Mouse (Mus musculus) forebrain, embryonic 13.5 days (tissue): ENCODE data around the gene Inafm1. TPM values are rescaled to one million over a fixed set of nuclear protein-coding genes. Genes with fewer than 3 reads are reported as not detected.
A peak's percentile ranks its signal among the peaks of the same experiment; 100 is the strongest.

Experiments used
- ATAC-seq: fragments of 200-750 bp; cut with Nextera tagmentation; 2 replicates; pipeline ENCODE4 v1.8.0; 2017
- H3K27ac ChIP-seq: fragments of 300-500 bp; sonication (generic); 2 replicates; pipeline ENCODE4 v1.5.1; 2015; ENCODE audit warnings: inconsistent platforms, mild to moderate bottlenecking, moderate library complexity
- H3K27me3 ChIP-seq: fragments of 300-500 bp; sonication (generic); 2 replicates; pipeline ENCODE4 v1.6.1; 2015; ENCODE audit warnings: mild to moderate bottlenecking, inconsistent platforms
- H3K36me3 ChIP-seq: fragments of 300-500 bp; sonication (generic); 2 replicates; pipeline ENCODE4 v1.6.1; 2015; ENCODE audit warnings: mild to moderate bottlenecking, inconsistent platforms; ENCODE audit not compliant: poor library complexity, severe bottlenecking
- H3K4me1 ChIP-seq: fragments of 300-500 bp; sonication (generic); 2 replicates; pipeline ENCODE4 v1.6.1; 2015; ENCODE audit warnings: inconsistent platforms
- H3K4me2 ChIP-seq: fragments of 300-500 bp; sonication (generic); 2 replicates; pipeline ENCODE4 v1.6.1; 2015; ENCODE audit warnings: inconsistent platforms, mild to moderate bottlenecking, moderate library complexity
- H3K4me3 ChIP-seq: fragments of 300-500 bp; sonication (generic); 2 replicates; pipeline ENCODE4 v1.5.1; 2015; ENCODE audit warnings: mild to moderate bottlenecking, inconsistent platforms
- H3K9ac ChIP-seq: fragments of 300-500 bp; sonication (generic); 2 replicates; pipeline ENCODE4 v1.6.1; 2015; ENCODE audit warnings: mild to moderate bottlenecking, inconsistent platforms
- H3K9me3 ChIP-seq: fragments of 300-500 bp; sonication (generic); replicated peaks from 2 replicates; pipeline ENCODE4 v1.6.1; 2016; ENCODE audit warnings: inconsistent platforms
- WGBS: fragments of 180-500 bp; shearing (Covaris S2); methylation state at CpG from one replicate; pipeline ENCODE4 v1.1.7; 2015; 5-methylcytosine and 5-hydroxymethylcytosine counted together
- polyA plus RNA-seq: library from polyadenylated mRNA; unstranded; fragments of >200 nt; fragmentation: Nextera tagmentation; extraction: Ambion mirVana; gene quantifications from 2 replicates; pipeline ENCODE4 v1.2.1, GENCODE M21; 2015

Gene Inafm1
- polyA plus RNA-seq, result 14.0 and 15.5 TPM in 2 replicates

GRCm38 (mm10) chr7:16273081-16273765, at the start of gene Inafm1:
TSS of gene Inafm1 (minus strand) at chr7:16273617.
- Histone ChIP-seq H3K4me3 (peak within 1 kb of the TSS; percentile 81), H3K9ac (peak within 1 kb of the TSS; percentile 87), H3K4me2 (peak within 1 kb of the TSS; percentile 91), H3K4me1 (peaks cover 23% of the 10 kb centered on the region), H3K9me3 (no peaks in the 10 kb centered on the region), H3K27ac (peak within 1 kb of the TSS; percentile 93), H3K36me3 (peaks cover 35% of the 10 kb centered on the region), H3K27me3 (peaks cover 2% of the 10 kb centered on the region; the same call in 1 of the 2 replicates)
- under 1% methylated on average over 36 of the region's 49 CpGs for WGBS
- ATAC-seq, result peak; percentile 84

GRCm38 (mm10) chr7:16320479-16320878, 47.1 kb upstream of the Inafm1 start:
- H3K4me1 ChIP-seq, result no peaks in the 10 kb centered on the region
- ATAC-seq, result no peak
- WGBS, result 92% methylated on average over 6 of the region's 6 CpGs

GRCm38 (mm10) chr7:16319216-16319615, 45.8 kb upstream of the Inafm1 start:
- Histone ChIP-seq H3K9me3 (no peaks in the 10 kb centered on the region), H3K27ac (no peak overlapping the region), H3K4me1 (peaks cover 5% of the 10 kb centered on the region; the same call in 1 of the 2 replicates), H3K4me2 (no peak overlapping the region), H3K4me3 (no peak overlapping the region), H3K9ac (no peak overlapping the region), H3K27me3 (no peaks in the 10 kb centered on the region), H3K36me3 (0 out of 2 replicates have a peak, but pooled peaks cover 14% of the 10 kb centered on the region)
- ATAC-seq, result no peak
- 91% methylated on average over 4 of the region's 4 CpGs for WGBS

More at GRCm38 (mm10) chr7:16320479-16320878, 47.1 kb upstream of the Inafm1 start:
- Histone ChIP-seq H3K9me3 (no peaks in the 10 kb centered on the region), H3K4me3 (no peak overlapping the region), H3K27me3 (no peaks in the 10 kb centered on the region), H3K27ac (no peak overlapping the region), H3K9ac (no peak overlapping the region), H3K4me2 (no peak overlapping the region), H3K36me3 (peaks cover 21% of the 10 kb centered on the region)

- Histone ChIP-seq H3K9ac (no peak overlapping the region), H3K4me2 (no peak overlapping the region), H3K9me3 (no peaks in the 10 kb centered on the region), H3K27ac (no peak overlapping the region), H3K4me3 (no peak overlapping the region), H3K4me1 (peaks cover 23% of the 10 kb centered on the region), H3K36me3 (0 out of 2 replicates have a peak, but pooled peaks cover 8% of the 10 kb centered on the region), H3K27me3 (peaks cover 7% of the 10 kb centered on the region)
- no peak for ATAC-seq
- 84% methylated on average over 14 of the region's 14 CpGs for WGBS
Measured at GRCm38 (mm10) chr7:16317094-16317493, 43.7 kb upstream of the Inafm1 start.

GRCm38 (mm10) chr7:16315222-16315759, 41.9 kb upstream of the Inafm1 start:
- Histone ChIP-seq H3K27ac (no peak overlapping the region), H3K4me1 (peaks cover 41% of the 10 kb centered on the region), H3K4me3 (no peak overlapping the region), H3K4me2 (no peak overlapping the region), H3K36me3 (0 out of 2 replicates have a peak, but pooled peaks cover 8% of the 10 kb centered on the region), H3K9ac (no peak overlapping the region), H3K9me3 (no peaks in the 10 kb centered on the region), H3K27me3 (peaks cover 18% of the 10 kb centered on the region)
- ATAC-seq, result no peak
- 71% methylated on average over 4 of the region's 4 CpGs for WGBS

- Histone ChIP-seq H3K4me3 (peak overlapping the region; percentile 70), H3K4me2 (peak overlapping the region; percentile 97), H3K4me1 (peaks cover 51% of the 10 kb centered on the region), H3K27ac (peak overlapping the region; percentile 87), H3K36me3 (0 out of 2 replicates have a peak, but pooled peaks cover 8% of the 10 kb centered on the region), H3K9me3 (no peaks in the 10 kb centered on the region), H3K27me3 (peaks cover 23% of the 10 kb centered on the region), H3K9ac (peak overlapping the region; percentile 86)
- no peak for ATAC-seq
- 7% methylated on average over 13 of the region's 13 CpGs for WGBS
Measured at GRCm38 (mm10) chr7:16314221-16314775, 40.9 kb upstream of the Inafm1 start.

- Histone ChIP-seq H3K9ac (peak overlapping the region; percentile 86), H3K36me3 (0 out of 2 replicates have a peak, but pooled peaks cover 8% of the 10 kb centered on the region), H3K27me3 (peaks cover 23% of the 10 kb centered on the region), H3K4me2 (peak overlapping the region; percentile 97), H3K4me3 (peak overlapping the region; percentile 70), H3K4me1 (peaks cover 57% of the 10 kb centered on the region), H3K9me3 (no peaks in the 10 kb centered on the region), H3K27ac (peak overlapping the region; percentile 87)
- WGBS, result 1% methylated on average over 55 of the region's 66 CpGs
- ATAC-seq, result peak; percentile 65
Measured at GRCm38 (mm10) chr7:16313481-16314220, 40.2 kb upstream of the Inafm1 start.

GRCm38 (mm10) chr7:16312672-16313311, 39.4 kb upstream of the Inafm1 start:
- no peak; the same call in 1 of the 2 replicates for ATAC-seq
- no peaks in the 10 kb centered on the region for H3K9me3 ChIP-seq
- 0% methylated on average over 11 of the region's 12 CpGs for WGBS

GRCm38 (mm10) chr7:16312011-16312671, 38.7 kb upstream of the Inafm1 start:
- H3K4me2 ChIP-seq, result peak overlapping the region; percentile 97
- H3K27me3 ChIP-seq, result peaks cover 23% of the 10 kb centered on the region
- ATAC-seq, result no peak
- H3K4me1 ChIP-seq, result peaks cover 57% of the 10 kb centered on the region
- WGBS, result under 1% methylated on average over 49 of the region's 49 CpGs
- H3K27ac ChIP-seq, result peak overlapping the region; percentile 78
- peak overlapping the region; percentile 81 for H3K9ac ChIP-seq
- H3K9me3 ChIP-seq, result no peaks in the 10 kb centered on the region
- 0 out of 2 replicates have a peak, but pooled peaks cover 4% of the 10 kb centered on the region for H3K36me3 ChIP-seq
- peak overlapping the region; percentile 70 for H3K4me3 ChIP-seq

More at GRCm38 (mm10) chr7:16312672-16313311, 39.4 kb upstream of the Inafm1 start:
- H3K27me3 ChIP-seq, result peaks cover 23% of the 10 kb centered on the region
- peak overlapping the region; percentile 97 for H3K4me2 ChIP-seq
- peaks cover 57% of the 10 kb centered on the region for H3K4me1 ChIP-seq
- H3K36me3 ChIP-seq, result 0 out of 2 replicates have a peak, but pooled peaks cover 8% of the 10 kb centered on the region
- H3K9ac ChIP-seq, result peak overlapping the region; percentile 81
- H3K4me3 ChIP-seq, result peak overlapping the region; percentile 70
- peak overlapping the region; percentile 78 for H3K27ac ChIP-seq

GRCm38 (mm10) chr7:16311453-16312004, 38.1 kb upstream of the Inafm1 start:
- peak overlapping the region; percentile 70 for H3K4me3 ChIP-seq
- H3K4me2 ChIP-seq, result peak overlapping the region; percentile 97
- H3K36me3 ChIP-seq, result no peaks in the 10 kb centered on the region
- 3% methylated on average over 14 of the region's 14 CpGs for WGBS
- no peaks in the 10 kb centered on the region for H3K9me3 ChIP-seq
- no peak for ATAC-seq
- peak overlapping the region; percentile 81 for H3K9ac ChIP-seq
- peaks cover 23% of the 10 kb centered on the region for H3K27me3 ChIP-seq
- H3K27ac ChIP-seq, result peak overlapping the region; percentile 78
- peaks cover 57% of the 10 kb centered on the region for H3K4me1 ChIP-seq
